Mouse (Mus musculus): ENCODE data around the gene 4921517D22Rik. TPM values are rescaled to one million over a fixed set of nuclear protein-coding genes. Genes with fewer than 3 reads are reported as not detected.
A peak's percentile ranks its signal among the peaks of the same experiment; 100 is the strongest.
"Not testable (repeated sequence)": the region's sequence is repeated elsewhere in the genome, so short reads cannot be mapped to it uniquely, and the experiment has no call there.

4921517D22Rik gene
- not detected in 2 replicates for polyA plus RNA-seq (2015; fragmentation: Nextera tagmentation; extraction: Ambion mirVana)

- Histone ChIP-seq H3K36me3 (no peaks in the 10 kb centered on the region), H3K27me3 (0 out of 2 replicates have a peak, but pooled peaks cover 3% of the 10 kb centered on the region), H3K4me2 (no peak within 1 kb of the TSS), H3K27ac (no peak within 1 kb of the TSS), H3K9me3 (no peaks in the 10 kb centered on the region), H3K9ac (no peak within 1 kb of the TSS), H3K4me1 (replicated peaks) (no peaks in the 10 kb centered on the region; the same call in 1 of the 2 replicates), H3K4me3 (no peak within 1 kb of the TSS)
- 95% methylated on average over 3 of the region's 3 CpGs for WGBS
- ATAC-seq (ENCODE audit: low FRiP score): no peak
Measured at GRCm38 (mm10) chr13:59694008-59694407, at the start of gene 4921517D22Rik. 4921517D22Rik (minus strand) TSS chr13:59694108.

DNA sequence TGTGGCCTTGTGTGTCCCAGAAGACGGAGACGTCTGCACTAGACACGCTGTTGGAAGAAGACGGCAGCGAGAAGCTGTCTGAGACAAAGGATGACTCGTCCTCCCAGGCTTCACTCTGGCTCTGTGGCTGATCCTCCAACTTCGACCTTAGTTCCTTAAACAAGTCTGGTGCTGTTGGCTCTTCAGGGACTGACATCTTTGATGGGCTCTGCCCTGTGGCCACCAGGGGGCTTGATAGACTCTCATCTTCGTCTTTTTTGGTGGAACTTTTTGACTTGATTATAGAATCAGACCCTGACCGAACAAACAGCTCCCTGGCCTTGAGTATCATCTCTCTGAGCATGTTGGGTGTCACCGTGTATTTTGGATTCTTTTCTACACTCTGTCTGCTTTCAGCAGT is 47.8 kb upstream of the 4921517D22Rik start:
- Histone ChIP-seq H3K27me3 (no peaks in the 10 kb centered on the region), H3K9me3 (no peaks in the 10 kb centered on the region), H3K36me3 (no peaks in the 10 kb centered on the region), H3K9ac (no peak overlapping the region), H3K27ac (no peak overlapping the region), H3K4me3 (no peak overlapping the region), H3K4me2 (no peak overlapping the region), H3K4me1 (replicated peaks) (no peaks in the 10 kb centered on the region)
- WGBS: 85% methylated on average over 10 of the region's 10 CpGs
- ATAC-seq (ENCODE audit: low FRiP score): no peak

GRCm38 (mm10) chr13:59741096-59741495 is 47.2 kb upstream of the 4921517D22Rik start:
- no peaks in the 10 kb centered on the region for H3K9me3 ChIP-seq

GRCm38 (mm10) chr13:59739397-59739796 is 45.5 kb upstream of the 4921517D22Rik start:
- no peak for ATAC-seq (ENCODE audit: low FRiP score)
- no peaks in the 10 kb centered on the region for H3K27me3 ChIP-seq
- no peak overlapping the region for H3K27ac ChIP-seq
- H3K4me1 ChIP-seq (replicated peaks): no peaks in the 10 kb centered on the region
- WGBS: 95% methylated on average over 4 of the region's 4 CpGs
- H3K9ac ChIP-seq: no peak overlapping the region
- no peak overlapping the region for H3K4me3 ChIP-seq
- no peaks in the 10 kb centered on the region for H3K36me3 ChIP-seq
- no peaks in the 10 kb centered on the region for H3K9me3 ChIP-seq
- H3K4me2 ChIP-seq: no peak overlapping the region

More at GRCm38 (mm10) chr13:59741096-59741495, 47.2 kb upstream of the 4921517D22Rik start:
- Histone ChIP-seq H3K27ac (no peak overlapping the region), H3K36me3 (no peaks in the 10 kb centered on the region), H3K27me3 (no peaks in the 10 kb centered on the region), H3K4me2 (no peak overlapping the region), H3K9ac (no peak overlapping the region), H3K4me1 (replicated peaks) (no peaks in the 10 kb centered on the region), H3K4me3 (no peak overlapping the region)
- 89% methylated on average over 11 of the region's 11 CpGs for WGBS
- ATAC-seq (ENCODE audit: low FRiP score): no peak

GRCm38 (mm10) chr13:59738455-59738854 is 44.5 kb upstream of the 4921517D22Rik start:
- Histone ChIP-seq H3K4me3 (no peak overlapping the region), H3K4me2 (no peak overlapping the region), H3K27me3 (no peaks in the 10 kb centered on the region), H3K27ac (no peak overlapping the region), H3K4me1 (replicated peaks) (no peaks in the 10 kb centered on the region), H3K36me3 (no peaks in the 10 kb centered on the region), H3K9ac (no peak overlapping the region), H3K9me3 (no peaks in the 10 kb centered on the region)
- no peak for ATAC-seq (ENCODE audit: low FRiP score)
- 92% methylated on average over 2 of the region's 2 CpGs for WGBS

DNA sequence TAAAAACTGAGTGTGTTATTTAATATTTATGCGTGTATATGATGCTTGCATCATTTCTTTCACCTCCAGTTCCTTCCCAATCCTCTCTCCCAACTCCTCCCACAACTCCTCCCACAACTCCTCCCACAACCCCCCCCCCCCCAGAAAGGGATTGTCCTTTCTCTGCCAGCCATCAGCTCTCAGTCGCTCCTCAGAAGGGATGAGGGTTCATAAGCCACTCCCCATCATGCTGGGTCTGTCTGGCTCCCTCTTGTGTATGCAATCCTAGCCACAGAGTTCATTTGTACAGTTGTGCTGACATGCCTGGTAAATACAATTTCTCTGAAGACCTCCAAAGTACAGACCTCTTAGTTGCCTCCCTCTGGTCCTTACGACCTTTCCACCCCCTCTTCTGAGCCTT is 41.3 kb upstream of the 4921517D22Rik start:
- H3K27ac ChIP-seq: no peak overlapping the region
- no peaks in the 10 kb centered on the region for H3K4me1 ChIP-seq (replicated peaks)
- 31% methylated on average over 3 of the region's 3 CpGs for WGBS
- no peak for ATAC-seq (ENCODE audit: low FRiP score)
- H3K36me3 ChIP-seq: no peaks in the 10 kb centered on the region
- no peak overlapping the region for H3K9ac ChIP-seq
- H3K4me3 ChIP-seq: no peak overlapping the region
- H3K4me2 ChIP-seq: no peak overlapping the region
- H3K27me3 ChIP-seq: no peaks in the 10 kb centered on the region
- H3K9me3 ChIP-seq: no peaks in the 10 kb centered on the region

DNA sequence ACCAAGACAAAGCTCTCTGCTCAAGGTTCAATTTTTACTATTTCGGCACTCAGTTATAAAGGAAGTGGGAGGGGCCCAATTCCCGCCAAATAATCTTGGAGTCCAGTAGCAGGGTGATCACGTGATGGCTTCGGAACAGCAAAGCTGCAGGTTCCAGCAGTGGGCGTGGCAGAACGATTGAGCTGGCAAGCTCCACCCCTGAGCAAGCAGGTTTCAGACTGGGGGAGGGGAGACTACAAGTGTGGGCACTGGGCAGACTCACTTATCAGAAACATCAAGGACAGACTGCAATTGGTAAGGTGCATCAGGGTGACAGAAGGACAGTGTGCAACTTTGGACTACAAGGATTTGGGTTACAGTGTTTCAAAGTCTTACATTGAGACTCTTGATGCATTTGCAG is 40.4 kb upstream of the 4921517D22Rik start:
- H3K9me3 ChIP-seq; ATAC-seq (ENCODE audit: low FRiP score); H3K27ac ChIP-seq; H3K9ac ChIP-seq; H3K4me2 ChIP-seq; H3K36me3 ChIP-seq; H3K4me1 ChIP-seq (replicated peaks); H3K4me3 ChIP-seq; H3K27me3 ChIP-seq: not testable (repeated sequence)
- 41% methylated on average over 6 of the region's 6 CpGs for WGBS

GRCm38 (mm10) chr13:59733936-59734335 is 40.0 kb upstream of the 4921517D22Rik start:
- no peak overlapping the region for H3K9ac ChIP-seq
- no peaks in the 10 kb centered on the region for H3K36me3 ChIP-seq
- no peak overlapping the region for H3K4me3 ChIP-seq
- no peaks in the 10 kb centered on the region for H3K9me3 ChIP-seq
- no peak overlapping the region for H3K27ac ChIP-seq
- no peaks in the 10 kb centered on the region for H3K4me1 ChIP-seq (replicated peaks)
- H3K4me2 ChIP-seq: no peak overlapping the region
- no peaks in the 10 kb centered on the region for H3K27me3 ChIP-seq
- 80% methylated on average over 4 of the region's 4 CpGs for WGBS
- ATAC-seq (ENCODE audit: low FRiP score): no peak

DNA sequence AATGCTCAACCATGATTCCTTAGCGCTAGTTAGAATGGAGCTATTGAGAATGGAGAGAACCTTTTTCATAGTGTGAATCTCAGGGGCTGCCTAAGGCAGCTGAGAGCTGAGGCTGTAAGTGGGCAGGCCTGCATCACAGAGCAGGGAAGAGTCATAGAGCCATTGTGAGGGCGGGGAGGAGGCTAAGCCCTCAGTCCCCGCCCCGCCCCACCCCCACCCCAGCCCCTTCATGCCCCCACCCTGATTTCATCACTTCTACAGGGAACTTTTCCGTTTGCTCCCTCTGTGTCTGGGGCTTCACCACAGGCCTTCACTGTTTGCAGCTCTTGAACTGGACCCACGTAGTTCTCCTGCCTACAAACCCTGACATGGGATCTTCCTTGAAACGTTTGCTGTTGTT is 37.7 kb upstream of the 4921517D22Rik start, which contains the start of gene Spata31d1d:
Gene Spata31d1d (minus strand): TSS at position 101 of the 400 bp plus-strand sequence.
- H3K27ac ChIP-seq: no peak within 1 kb of the TSS
- H3K27me3 ChIP-seq: 0 out of 2 replicates have a peak, but pooled peaks cover 7% of the 10 kb centered on the region
- no peaks in the 10 kb centered on the region for H3K9me3 ChIP-seq
- no peaks in the 10 kb centered on the region for H3K36me3 ChIP-seq
- 54% methylated on average over 7 of the region's 7 CpGs for WGBS
- no peak within 1 kb of the TSS for H3K4me3 ChIP-seq
- 0 out of 2 replicates have a peak, but pooled peaks cover 2% of the 10 kb centered on the region for H3K4me1 ChIP-seq (replicated peaks)
- H3K9ac ChIP-seq: no peak within 1 kb of the TSS
- no peak within 1 kb of the TSS for H3K4me2 ChIP-seq
- ATAC-seq (ENCODE audit: low FRiP score): no peak

GRCm38 (mm10) chr13:59728378-59729093 is 34.6 kb upstream of the 4921517D22Rik start:
- H3K4me1 ChIP-seq (replicated peaks): peaks cover 11% of the 10 kb centered on the region

GRCm38 (mm10) chr13:59726139-59726867 is 32.4 kb upstream of the 4921517D22Rik start:
- peak overlapping the region; percentile 6; the same call in 1 of the 2 replicates for H3K9ac ChIP-seq
- H3K27me3 ChIP-seq: 0 out of 2 replicates have a peak, but pooled peaks cover 7% of the 10 kb centered on the region
- no peak overlapping the region for H3K4me3 ChIP-seq
- peak overlapping the region; percentile 45 for H3K4me2 ChIP-seq
- no peaks in the 10 kb centered on the region for H3K36me3 ChIP-seq
- no peaks in the 10 kb centered on the region for H3K9me3 ChIP-seq
- peaks cover 11% of the 10 kb centered on the region for H3K4me1 ChIP-seq (replicated peaks)
- WGBS: 32% methylated on average over 29 of the region's 29 CpGs
- H3K27ac ChIP-seq: no peak overlapping the region
- no peak for ATAC-seq (ENCODE audit: low FRiP score)

More at GRCm38 (mm10) chr13:59728378-59729093, 34.6 kb upstream of the 4921517D22Rik start:
- H3K4me3 ChIP-seq: no peak overlapping the region
- no peaks in the 10 kb centered on the region for H3K9me3 ChIP-seq
- H3K9ac ChIP-seq: no peak overlapping the region
- no peak overlapping the region for H3K27ac ChIP-seq
- no peak overlapping the region for H3K4me2 ChIP-seq
- peak; percentile 90 for ATAC-seq (ENCODE audit: low FRiP score)
- no peaks in the 10 kb centered on the region for H3K36me3 ChIP-seq
- WGBS: 29% methylated on average over 7 of the region's 7 CpGs
- 0 out of 2 replicates have a peak, but pooled peaks cover 7% of the 10 kb centered on the region for H3K27me3 ChIP-seq

GRCm38 (mm10) chr13:59722089-59722488 is 28.2 kb upstream of the 4921517D22Rik start:
- H3K27ac ChIP-seq; H3K9ac ChIP-seq; H3K4me2 ChIP-seq; H3K4me3 ChIP-seq; H3K36me3 ChIP-seq; H3K9me3 ChIP-seq; H3K27me3 ChIP-seq; ATAC-seq (ENCODE audit: low FRiP score): not testable (repeated sequence)
- 81% methylated on average over 1 of the region's 1 CpGs for WGBS
- H3K4me1 ChIP-seq (replicated peaks): peaks cover 15% of the 10 kb centered on the region
